Mouse (Mus musculus): ENCODE data around the gene Nhlh2.

Nhlh2 gene

GRCm38 (mm10) chr3:102009926-102010381 lies at the start of gene Nhlh2:
Nhlh2 (plus strand) TSS chr3:102010076.
- no peak for DNase-seq (ENCODE audit: low spot score in 2 of 2)

DNA sequence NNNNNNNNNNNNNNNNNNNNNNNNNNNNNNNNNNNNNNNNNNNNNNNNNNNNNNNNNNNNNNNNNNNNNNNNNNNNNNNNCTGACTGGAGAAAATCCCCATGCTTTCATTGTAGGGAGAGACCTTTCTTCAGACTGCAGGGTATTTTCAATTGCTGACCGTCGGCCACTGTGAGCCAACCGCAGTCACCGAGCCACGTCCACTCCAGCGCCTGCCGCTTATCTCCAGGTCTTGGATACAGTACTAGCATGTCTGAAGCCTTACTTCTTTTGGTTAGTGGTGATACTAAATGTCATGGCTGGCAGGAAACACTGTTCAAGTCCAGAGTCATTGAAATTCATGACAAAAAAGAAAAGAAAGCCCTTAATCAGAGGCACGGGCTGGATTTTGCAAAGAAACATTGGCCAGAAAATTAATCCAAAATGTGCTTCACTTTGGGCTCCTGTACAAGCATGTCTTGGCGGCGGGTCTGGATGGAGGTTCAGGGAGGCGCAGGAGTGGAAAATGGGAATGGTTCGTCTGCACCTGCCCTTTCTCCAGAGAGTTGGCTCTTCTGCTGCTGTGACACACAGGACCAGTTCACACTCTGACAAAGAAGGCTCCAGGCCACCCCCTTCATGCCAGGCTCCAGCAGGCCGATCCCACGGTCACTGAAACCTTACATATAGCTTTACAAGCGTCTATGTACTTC lies 48.6 kb upstream of the Nhlh2 start:
- DNase-seq (ENCODE audit: low spot score in 2 of 2) = no peak

- no peak for DNase-seq (ENCODE audit: low spot score in 2 of 2)
These were observed 46.4 kb upstream of the Nhlh2 start for GRCm38 (mm10) chr3:101963501-101963900.

DNA sequence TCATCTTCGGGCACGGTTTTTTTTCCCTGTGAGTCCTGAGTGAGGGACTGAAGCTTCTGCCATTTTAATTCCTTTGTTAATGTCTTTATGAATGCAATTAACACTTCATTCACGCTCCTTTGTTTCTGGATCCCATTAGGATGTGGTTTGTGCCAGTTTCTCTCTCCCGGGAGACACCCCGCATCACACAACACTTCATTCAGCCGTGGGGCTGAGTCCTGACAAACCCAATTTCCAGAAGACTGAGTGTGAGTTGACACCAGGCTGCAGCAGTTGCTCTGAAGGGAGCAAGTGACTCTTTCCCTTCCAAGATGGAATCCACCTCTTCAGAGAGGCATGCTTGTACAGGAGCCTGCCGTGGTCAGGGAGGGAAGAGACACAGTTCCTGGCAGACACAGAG lies 45.5 kb upstream of the Nhlh2 start:
- DNase-seq (ENCODE audit: low spot score in 2 of 2) = no peak

- DNase-seq (ENCODE audit: low spot score in 2 of 2) = no peak
These were observed 42.9 kb upstream of the Nhlh2 start for GRCm38 (mm10) chr3:101966825-101967558.

DNA sequence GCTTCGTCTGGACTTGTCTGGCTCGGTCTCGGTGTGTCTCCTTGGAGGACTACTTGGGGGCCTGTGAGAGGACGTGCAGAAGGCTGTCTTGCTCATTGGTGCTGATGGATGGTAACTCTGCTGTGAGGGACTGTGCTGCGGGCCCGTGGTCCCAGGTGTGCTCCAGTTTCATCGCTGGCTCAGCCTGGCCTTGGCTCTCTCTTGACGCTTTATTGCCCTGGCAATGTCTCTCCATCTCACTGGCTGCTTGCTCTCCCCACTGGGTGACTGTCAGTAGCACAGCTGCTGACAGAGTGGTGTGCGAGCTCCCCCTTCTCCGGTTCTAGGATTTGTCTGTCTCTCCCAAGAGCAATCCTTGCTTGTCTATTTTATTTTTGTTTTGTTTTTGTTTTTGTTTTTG lies 34.5 kb upstream of the Nhlh2 start:
- DNase-seq (ENCODE audit: low spot score in 2 of 2) = no peak

DNA sequence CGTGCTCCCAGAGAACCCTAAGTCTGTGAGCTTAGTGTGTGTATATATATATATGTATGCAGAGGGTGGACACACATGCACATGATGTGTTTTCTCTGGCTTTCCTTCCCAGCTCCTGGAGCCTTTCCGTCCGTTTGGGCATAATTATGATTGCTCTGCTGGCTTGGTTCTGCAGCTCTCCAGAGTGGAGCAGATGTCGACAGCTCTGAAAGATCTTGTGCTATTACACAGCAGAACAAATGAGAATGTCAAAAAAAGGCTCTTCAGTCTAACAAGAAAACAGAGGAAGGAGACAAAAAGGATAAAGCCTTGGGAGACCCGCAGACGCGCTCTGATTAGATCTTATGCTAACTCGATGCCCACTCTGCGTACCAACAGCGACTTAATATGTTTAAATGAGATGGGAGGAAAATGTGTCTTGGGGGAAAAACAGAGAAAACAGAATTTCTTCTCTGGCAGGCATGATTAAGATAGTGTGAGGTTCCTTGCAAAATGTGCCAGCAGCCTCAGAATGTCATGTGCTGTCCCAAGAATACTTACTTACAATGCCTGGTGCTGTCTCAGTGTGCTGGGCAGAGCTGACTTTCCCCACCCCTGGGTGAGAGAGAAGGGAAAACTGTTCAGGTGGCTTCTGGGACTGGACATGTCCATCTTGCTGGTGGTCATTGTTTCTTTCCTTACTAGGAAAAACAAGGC lies 31.4 kb upstream of the Nhlh2 start:
- DNase-seq (ENCODE audit: low spot score in 2 of 2) = peak in 1 of 2 experiments; percentile 7

- no peak for DNase-seq (ENCODE audit: low spot score in 2 of 2)
These were observed 26.0 kb upstream of the Nhlh2 start for GRCm38 (mm10) chr3:101983917-101984316.

DNA sequence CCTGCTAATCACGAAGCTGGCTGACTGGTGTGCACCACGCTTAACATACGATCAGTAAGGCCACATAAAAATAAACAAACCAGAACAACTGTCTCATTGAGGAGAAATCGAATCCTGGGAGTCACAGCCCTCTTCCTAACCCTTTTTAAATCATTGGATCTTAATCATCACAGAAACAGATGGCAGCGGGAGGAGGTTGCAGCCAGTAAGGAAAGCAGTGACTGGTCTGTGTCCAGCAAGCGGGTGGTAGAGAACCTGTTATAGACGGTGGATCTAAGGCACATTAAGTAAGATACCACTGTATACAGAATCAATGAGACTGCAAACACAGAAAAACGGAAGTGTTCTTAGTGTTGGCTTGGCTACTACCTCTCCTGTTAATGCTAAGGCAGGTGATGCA lies 24.2 kb upstream of the Nhlh2 start:
- DNase-seq (ENCODE audit: low spot score in 2 of 2) = no peak

GRCm38 (mm10) chr3:101990136-101990535 lies 19.7 kb upstream of the Nhlh2 start:
- no peak for DNase-seq (ENCODE audit: low spot score in 2 of 2)

GRCm38 (mm10) chr3:101990995-101991516 lies 18.8 kb upstream of the Nhlh2 start:
- DNase-seq (ENCODE audit: low spot score in 2 of 2) = no peak

DNA sequence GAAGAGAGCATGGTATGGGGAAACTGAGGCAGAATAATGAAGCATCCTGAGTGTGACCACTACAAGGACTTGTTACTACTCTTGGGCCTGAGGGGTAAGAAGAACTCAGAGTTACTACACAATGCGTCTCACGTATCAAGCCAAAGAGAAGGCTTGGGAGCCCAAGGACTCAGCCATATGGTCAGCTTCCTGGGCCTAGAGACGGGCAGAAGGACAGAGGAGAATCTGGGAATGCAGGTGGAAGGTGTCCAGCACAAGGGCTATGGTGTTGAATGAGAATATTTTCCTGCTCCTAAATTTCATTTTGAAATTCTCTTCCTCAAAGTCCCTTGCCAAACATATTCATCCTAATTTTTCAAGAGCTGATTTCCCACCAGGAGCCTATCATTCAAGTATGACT lies 12.0 kb upstream of the Nhlh2 start:
- no peak for DNase-seq (ENCODE audit: low spot score in 2 of 2)

DNA sequence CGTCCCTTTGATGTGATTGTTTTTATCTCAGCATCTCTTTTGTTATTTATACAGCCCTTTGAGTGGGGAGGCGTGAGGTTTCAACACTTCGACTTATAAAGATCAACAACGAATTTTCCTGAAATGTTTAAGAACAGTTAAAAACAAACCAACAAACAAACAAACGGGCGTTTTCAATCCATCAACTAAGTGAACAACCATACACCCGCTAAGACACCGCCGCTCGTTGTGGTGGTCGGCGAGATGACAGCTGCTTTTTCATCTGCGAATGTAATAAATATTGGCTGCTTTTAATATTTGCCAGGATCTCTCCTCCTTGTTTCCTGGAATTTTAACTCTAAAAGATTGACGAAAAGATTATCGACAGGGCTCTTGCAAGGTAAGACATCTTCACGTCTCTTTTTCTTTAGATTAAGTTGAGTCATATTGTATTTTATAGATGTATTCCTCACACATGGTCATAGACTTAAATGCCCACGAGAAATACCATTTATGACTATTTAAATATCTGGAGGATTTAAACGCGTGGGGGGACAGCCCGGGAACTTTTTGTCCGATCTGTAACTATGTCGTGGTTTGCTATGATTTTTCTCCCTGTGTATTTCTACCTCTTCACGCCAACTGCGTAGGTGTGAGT lies 923 bp downstream of the Nhlh2 start:
- no peak for DNase-seq (ENCODE audit: low spot score in 2 of 2)

DNA sequence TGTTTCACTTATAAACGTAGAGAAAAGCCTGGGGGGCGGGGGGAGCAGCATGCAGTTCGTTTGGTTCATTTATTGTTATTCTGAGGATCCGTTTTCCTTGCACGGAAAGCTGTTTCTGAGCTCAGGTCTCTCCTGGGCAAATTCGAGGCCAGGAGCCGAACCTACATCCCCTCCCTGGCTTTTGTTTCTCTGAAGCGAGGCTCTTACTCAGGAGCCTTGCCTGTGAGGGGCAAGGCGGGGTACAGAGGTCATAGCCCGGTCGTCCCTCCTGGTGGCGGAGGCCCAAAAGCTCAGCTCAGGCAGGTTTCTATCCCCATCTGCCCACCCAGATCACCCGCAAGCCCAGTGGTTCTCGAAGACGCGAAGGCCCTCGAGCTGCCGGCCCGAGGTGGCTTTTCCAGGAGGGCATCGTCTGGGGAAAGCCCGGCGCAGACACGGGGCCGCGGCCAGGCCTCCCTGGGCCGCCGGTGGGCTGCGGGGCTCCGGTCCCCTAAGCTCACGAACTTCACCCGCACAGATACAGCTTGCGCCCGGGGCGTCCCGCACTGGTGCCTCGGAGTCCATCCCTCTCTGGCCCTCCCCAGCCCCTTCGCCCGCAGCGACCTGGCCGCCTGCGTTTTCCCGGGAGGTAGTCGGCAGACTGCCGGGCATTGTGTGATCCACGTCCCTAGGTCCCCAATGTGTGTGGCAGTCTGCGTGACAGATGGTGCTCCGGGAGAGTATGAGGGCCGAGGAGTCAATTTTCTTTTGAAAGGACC lies 1.6 kb downstream of the Nhlh2 start:
- DNase-seq (ENCODE audit: low spot score in 2 of 2) = peak in 1 of 2 experiments; percentile 12

DNA sequence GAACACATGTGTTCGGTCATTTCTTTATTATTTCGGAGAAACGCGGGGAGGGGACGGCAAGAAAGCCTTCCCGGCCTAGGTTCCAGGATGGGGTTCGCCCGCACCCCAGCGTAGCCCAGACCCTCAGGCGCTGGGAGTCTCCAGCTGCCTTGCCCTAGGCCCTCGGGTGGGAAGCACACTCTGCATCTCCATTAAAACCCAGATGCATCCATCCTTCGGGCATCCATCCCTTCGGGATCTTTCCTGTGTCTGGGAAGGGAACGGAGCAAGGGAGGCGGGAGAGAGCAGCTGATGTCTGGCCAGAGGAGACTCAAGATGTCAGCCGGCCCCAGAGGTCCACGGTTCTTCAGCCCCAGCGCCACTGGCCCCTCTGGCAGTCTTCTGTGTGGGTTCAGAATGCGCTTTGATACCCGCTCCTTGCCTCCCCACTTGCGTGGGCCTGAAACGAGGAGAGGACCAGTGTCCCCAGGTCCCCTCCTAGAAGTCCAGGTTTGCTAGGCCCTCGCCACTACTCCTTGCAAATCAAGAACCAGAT lies 2.3 kb downstream of the Nhlh2 start:
- DNase-seq (ENCODE audit: low spot score in 2 of 2) = no peak

GRCm38 (mm10) chr3:102012611-102013211 lies 2.8 kb downstream of the Nhlh2 start:
- peak; percentile 39 to 51 for DNase-seq (ENCODE audit: low spot score in 2 of 2)

DNA sequence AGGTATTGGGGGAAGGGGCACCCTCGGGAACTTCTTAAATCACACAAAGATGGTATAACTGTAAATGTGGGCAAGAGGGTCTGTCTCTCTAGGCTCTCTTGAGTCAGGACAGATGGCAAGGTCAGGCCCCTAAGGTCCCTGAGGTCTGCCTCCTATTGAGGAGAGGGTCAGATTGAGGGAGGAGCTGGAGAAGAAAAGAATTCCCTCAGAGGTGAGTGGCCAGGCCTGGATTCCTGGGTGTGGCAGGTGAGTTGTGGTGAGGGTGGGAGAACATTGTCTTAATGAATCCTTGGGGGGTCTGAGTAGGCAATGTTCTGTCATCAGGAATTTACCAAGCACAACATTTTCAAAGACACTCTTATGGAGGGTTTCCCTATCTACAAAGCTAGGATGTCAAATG lies 10.7 kb downstream of the Nhlh2 start:
- DNase-seq (ENCODE audit: low spot score in 2 of 2) = no peak

DNA sequence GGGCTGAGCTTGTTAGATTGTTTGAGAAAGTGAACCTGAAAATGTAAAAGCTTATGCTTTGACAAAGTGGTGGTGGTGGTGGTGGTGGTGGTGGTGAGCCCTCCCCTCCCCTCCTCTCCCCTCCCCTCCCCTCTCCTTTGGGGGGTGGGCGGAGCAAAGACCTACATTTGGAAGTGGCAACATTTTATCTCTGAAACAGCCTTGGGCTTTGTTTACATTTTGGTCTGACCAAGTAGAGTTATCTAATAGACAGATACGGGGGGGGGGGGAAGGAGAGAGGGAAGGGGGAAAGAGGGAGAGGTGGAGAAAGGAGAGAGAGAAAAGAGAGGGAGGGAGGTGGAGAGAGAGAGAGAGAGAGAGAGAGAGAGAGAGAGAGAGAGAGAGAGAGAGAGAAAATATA lies 12.8 kb downstream of the Nhlh2 start:
- no peak for DNase-seq (ENCODE audit: low spot score in 2 of 2)

DNA sequence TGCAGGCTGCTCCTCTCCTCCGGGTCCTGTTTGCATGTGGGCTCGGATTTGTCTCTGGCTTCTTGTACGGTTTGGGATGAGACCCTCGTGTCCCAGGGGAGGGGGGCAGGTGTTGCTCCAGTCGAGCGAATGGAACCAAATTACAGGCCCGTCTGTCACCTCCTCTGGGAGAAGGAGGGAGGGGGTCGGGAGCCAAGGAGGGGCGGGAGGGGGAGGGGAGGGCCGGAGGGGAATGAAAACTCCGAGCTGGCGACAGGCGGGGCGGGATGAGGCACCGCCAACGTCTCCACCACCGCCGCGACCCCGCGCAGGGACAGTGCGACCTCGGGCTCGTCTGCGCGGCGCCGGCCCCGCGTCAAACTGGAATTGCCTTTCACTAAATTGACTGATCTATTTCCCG lies 13.5 kb downstream of the Nhlh2 start:
- no peak for DNase-seq (ENCODE audit: low spot score in 2 of 2)

DNA sequence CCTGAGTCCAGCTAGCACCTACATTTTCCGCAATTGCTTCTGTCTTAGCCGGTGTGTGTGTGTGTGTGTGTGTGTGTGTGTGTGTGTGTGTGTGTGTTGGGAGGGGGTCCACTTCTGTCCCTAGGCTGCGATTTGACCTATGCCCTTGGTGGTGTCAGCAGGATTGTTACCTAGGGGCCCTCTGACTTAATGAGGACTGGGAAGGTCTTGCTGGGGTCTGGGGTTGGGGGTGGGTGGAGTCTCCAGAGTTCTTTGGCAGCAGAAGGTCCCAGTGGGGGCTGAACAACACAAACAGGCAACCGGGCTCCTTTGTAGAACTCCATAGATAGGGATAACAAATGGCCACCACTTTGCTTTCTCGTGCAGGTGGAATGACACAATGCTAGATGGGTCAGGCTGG lies 14.0 kb downstream of the Nhlh2 start:
- DNase-seq (ENCODE audit: low spot score in 2 of 2) = no peak

Measured in right cerebral cortex, postnatal 36 days (tissue).